Mouse (Mus musculus) CD4-positive helper T cell, adult 2 months (primary cell): ENCODE data around the gene Zfp605.
"Not testable (repeated sequence)": the region's sequence is repeated elsewhere in the genome, so short reads cannot be mapped to it uniquely, and the experiment has no call there.

Source experiments
- DNase-seq: peaks from one replicate; pipeline ENCODE4 v3.0.0-alpha.2; 2012; ENCODE audit warnings: low read depth, missing footprints, low spot score

Zfp605 gene

DNA sequence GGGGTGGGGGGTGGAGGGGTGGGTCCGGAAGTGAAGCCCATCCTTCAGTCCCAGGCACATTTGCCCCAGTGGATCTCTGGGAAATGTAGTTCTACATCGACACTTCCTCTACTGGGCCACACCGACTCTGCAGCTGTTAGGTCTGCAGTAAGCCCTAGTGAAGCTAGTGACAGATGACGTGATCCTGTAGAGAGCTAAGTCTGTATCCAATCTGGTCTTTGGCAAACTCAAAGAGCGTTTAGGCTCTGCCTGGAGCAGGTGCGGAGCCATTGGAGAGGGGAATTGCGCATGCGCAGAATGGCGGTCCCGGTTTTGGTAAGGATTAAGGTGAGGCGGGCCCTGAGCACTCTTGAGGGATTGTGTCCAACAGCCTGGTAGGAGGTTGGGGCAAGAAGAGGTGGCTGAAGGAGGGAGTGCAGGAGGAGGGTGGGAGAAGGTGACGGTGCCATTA lies at the start of gene Zfp605:
TSS of gene Zfp605 (plus strand) at position 102 of the 451 bp plus-strand sequence.
- peak; percentile 84 for DNase-seq

DNA sequence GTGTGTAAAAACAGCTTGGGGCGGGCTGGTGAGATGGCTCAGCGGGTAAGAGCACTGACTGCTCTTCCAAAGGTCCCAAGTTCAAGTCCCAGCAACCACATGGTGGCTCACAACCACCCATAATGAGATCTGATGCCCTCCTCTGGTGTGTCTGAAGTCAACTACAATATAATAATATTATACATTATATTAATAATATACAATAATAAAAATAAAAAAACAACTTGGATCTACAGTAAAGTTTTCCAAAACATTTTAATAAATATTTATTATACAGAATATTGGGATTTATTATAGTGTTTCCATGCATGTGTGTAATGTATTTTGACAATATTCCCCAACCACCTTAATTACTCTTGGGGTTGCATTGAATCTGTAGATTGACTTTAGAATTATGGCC lies 37.5 kb upstream of the Zfp605 start, which contains the start of gene Gm17655:
TSS of gene Gm17655 (minus strand) at position 101 of the 400 bp plus-strand sequence.
- not testable (repeated sequence) for DNase-seq

DNA sequence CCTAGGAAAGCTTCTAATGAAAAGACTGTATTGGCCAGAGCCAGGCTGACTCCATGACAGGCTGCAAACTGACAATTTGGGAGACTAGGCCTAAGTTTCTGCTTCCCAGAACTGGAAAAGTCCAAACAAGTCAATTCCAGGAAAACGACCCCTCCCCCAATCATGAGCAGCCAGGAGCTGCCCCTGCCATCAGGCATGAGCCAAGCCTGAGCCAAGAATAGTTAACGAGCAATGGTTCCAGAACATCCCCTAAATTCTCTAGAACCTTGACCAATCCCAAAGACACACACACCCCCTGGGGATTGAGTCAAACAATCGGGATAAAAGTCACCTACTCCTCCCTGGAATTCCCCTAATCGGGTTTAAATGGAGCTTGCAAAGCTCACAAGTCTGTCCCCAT lies 26.9 kb upstream of the Zfp605 start:
- no peak for DNase-seq

DNA sequence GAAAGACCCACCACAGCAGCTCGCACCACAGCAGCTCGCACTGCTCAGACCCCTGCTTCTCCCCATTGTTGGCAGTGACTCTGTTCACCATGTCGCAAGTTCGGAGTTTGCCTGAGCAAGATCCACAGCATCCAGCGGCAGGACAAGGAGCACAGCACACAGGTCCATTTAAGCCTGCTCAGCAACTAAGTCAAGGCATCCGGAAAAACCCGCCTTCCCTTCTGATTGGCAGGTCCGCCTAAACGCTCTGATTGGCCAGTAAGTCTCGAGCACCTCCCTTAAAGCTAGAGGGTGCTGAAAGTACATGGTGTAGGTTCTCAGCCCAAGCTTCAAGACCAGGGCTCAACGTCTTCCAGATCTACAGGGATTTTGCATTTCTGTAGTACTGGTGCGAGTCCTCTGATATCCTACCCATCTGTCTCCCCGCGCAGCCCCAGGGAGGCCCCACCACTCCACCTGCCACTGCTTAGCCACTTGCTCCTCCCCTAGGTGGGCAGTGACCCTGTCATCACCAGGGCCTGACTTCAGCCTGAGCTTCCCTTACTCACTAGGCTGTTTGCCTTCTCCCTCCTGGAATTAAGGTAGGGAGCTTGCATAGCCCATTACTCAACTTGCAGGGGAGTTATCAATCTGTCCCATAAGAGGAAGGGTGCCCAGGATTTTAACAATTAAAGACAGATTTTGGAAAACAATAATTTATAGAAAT lies 23.6 kb upstream of the Zfp605 start:
- DNase-seq, result no peak

DNA sequence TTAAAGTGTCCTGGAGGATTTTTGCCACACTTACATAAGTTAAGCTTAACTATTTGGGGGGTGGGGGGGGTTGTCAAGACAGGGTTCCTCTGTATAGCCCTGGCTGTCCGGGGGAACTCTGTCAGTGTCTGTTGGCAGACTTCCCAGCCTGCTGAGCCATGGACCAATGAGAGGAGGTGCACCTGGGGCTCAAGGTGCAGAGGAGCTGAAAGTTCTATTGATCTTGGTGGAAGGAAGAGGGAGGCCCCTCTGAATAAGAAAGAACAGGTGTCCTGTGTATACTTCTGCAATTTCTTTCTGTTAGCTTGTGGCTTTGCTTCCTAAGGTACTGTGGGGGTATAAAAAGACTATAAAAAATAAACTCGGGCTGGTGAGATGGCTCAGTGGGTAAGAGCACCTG lies 18.3 kb upstream of the Zfp605 start:
- no peak for DNase-seq

DNA sequence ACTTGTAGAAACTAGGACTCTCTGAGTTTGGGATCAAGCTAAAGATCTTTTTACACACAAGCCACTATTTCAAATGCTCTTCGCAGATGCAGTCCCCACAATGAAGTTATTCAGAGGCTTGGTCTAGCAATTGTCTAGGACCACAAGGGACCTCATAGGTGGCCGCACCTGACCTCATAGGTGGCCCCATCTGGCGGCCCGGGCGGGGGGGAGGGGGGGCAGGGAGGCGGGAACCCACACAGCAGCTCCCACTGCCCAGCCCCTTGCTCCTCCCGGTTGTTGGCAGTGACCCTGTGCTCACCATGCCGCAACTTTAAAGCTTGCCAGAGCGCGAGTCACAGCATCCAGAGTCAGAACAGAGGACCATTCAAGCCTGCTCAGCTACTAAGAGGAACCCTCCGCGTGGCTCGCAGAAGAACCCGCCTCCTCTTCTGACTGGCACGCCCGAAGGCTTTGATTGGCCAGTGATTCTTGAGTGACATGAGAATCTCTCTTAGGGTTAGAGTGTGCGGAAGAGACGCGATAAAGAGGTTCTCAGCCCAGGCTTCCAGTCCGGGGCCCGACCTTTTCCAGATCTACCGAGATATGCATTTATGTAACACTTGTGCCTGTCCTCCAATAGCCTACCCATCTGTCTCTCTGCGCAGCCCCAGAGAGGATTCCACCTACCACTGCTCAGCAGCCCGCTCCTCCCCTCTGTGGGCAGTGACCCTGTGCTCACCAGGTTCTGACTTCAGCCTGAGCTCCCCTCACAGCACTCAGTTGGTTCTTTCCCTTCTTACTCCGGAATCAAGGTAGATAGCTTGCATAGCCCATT lies 15.7 kb upstream of the Zfp605 start, which contains the start of gene Gm35315:
TSS of gene Gm35315 (minus strand) at position 391 of the 817 bp plus-strand sequence.
- peak; percentile 91 for DNase-seq

DNA sequence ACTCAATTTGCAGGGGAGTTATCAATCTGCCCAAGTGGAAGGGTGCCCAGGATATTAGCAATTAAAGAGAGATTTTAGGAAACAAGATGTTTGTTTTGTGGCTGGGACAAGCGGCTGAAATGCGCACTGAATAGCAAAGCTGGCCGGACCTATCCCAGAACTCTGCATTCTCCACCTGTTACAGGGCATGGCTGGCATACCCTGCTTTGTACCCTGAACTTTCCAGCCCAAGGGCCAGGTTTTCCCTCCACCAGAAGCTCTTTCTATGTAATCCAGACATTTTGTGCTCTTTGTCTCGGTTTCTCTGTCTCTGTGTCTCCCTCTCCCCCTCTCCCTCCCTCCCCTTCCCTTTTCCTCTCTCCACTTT lies 15.1 kb upstream of the Zfp605 start:
- DNase-seq, result no peak

DNA sequence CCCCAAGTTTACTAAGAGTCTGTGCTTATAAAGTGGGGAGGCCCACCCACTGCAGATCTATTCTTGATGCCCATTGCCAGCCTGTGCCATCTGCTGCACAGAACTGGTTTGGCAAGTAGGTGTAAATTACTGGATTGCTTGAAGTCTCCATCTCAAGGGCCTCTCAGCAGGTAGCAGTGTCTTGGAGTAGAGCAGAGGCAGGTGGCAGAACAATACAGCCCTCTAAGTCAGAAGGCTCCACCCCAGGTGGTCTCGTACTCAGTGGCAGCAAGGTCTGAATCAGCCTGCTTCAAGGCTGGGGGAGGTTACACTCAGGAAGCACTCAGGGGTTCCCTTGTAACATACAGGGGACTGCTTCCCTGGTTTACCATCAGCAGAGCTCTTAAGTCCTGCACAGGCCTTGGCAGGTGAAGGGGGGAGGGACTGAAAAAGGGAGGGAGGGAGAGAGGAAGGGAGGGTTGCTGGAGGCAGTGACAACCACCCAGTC lies 10.9 kb upstream of the Zfp605 start:
- DNase-seq, result no peak

DNA sequence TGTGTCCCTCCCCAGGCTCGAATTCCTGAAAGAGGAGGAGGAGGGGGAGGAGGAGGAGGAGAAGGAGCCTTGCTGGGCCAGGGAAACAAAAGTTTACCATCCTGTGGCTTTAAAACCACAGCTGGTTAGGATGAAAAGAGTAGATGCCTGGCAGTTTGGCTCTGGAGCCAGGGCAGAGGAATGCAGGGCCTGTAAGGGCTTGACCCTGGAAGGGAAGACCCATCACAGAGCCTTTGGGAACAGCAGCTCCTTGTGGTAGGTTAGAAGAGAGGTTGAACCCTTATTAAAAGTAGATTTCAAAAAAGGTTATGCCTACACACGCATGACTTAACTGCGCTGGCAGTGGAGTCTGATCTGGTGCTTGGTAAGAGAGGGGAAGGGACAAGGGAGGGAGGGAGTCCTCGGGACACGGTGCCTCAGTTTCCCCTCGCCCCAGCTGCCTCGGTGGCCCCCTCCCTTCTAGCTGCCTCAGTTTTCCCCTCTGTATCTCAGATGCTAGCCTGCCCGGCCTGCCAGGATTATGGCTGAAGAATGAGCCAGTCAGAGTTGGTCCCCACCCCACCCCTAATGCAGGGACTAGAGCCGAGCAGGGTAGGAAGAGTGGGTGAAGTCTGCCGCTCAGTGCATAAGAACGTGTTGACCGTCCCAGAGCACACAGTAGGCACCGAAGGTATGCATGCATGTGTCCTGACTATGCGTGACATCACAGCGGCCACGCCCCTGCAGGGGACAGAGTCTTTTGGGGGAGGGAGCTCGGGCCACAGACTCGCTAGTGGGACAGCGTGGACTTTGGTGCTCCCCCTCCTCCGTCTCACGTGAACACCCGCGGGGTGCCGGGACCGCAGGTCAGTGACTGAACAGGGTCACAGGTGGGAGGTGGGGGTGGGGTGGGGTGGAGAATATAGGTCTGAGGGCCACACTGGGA lies 10.0 kb upstream of the Zfp605 start, which contains the start of gene Plcxd1:
TSS of gene Plcxd1 (plus strand) at position 314 of the 925 bp plus-strand sequence.
- no peak for DNase-seq

DNA sequence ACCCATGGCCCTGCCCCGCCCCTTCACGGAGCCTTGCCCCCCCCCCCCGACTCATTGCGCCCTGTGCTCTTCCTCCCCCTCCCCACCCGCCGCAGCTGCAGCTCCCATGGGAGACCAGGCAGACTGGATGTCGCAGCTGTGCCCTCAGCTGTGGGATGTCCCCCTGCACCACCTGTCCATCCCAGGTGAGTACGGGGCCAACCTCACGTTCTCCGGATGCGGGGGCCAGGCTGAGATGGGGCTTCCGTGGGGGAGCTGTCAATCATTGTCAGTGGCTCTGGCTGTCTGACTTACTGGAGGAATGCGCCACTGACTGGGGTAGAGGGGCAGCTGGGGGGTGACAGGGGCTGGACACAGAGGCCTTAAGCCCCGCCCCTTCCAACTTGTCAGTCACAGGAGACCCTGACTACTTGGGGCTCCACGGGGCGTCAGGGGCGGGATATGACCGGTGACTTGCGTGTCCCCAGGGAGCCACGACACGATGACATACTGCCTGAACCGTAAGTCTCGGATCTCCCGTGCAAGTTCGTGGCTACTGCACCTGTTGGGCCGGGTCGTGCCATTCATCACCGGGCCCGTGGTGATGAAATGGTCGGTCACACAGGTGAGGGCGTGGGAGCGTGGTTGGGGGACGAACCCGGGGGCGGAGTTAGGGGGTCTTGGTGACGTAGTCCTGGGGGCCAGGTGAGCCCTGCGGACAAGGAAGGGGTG lies 8.8 kb upstream of the Zfp605 start:
- DNase-seq, result peak; percentile 57

DNA sequence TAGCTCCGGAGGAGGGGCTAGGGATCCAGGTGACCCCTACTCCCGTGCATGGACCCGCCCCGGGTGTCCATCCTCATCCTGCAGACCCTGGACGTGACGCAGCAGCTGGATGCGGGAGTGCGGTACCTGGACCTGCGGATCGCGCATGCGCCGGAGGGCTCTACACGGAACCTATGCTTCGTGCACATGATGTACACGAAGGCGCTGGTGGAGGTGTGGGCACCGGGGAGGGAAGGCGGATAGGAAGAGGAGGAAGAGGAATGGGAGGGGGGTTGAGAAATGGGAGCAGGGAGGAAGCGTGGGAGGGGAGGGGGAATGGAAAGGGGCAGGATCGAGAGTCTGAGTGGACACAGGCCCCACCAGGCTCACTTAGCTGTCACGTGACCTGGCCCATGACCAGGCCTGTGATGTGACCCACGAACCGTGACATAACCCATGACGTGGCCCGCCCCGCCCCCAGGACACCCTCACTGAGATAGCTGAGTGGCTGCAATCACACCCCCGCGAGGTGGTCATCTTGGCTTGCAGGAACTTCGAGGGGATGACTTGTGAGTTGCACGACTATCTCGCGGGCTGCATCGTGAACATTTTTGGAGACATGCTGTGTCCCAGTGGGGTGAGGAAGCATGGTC lies 8.1 kb upstream of the Zfp605 start:
- peak; percentile 65 for DNase-seq

DNA sequence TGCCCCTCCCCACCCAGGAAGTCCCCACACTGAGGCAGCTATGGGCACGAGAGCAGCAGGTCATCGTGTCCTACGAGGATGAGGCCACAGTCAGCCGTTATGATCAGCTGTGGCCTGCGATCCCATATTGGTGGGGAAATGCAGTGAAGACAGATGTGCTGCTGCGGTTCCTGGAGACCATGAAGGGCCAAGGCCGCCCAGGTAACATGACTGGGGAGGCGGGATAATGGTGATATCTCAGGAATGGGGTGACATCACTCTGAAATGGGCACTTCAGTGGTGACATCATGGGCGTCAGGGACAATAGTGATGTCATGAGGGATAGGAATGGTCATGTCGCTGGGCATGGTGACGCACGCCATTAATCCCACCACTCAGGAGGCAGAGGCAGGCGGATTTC lies 7.5 kb upstream of the Zfp605 start:
- no peak for DNase-seq

DNA sequence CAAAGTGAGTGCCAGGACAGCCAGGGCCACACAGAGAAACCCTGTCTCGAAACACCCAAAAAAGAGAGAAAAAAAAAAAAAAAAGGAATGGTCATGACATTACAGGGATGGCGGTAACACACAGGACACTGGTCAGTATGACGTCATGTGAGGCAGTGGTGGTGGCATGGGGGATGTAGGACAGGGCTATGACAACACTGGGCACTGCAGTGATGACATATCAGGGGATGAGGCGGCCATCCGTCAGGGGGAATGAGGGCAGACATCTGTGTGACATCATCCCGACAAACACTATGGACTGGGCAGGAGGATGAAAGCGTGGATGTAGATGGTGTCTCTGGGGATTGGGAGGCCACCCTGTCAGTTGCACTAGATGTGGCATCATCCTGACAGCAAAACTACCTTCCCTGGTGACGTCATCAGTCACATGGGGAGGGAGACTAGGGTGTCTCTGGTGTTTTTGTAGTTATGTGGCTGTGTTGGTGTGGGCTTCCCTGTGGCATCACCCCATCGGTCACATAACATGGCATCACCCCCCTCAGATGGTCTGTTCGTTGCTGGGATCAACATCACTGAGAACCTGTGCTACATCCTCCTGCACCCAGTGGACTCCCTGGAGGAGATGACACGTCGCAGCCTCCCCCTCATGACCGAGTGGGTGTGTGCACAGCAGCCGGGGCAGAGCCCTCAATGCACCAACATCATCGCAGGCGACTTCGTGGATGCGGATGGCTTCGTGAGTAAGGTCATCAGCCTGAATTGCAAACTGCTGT lies 6.9 kb upstream of the Zfp605 start:
- no peak for DNase-seq

DNA sequence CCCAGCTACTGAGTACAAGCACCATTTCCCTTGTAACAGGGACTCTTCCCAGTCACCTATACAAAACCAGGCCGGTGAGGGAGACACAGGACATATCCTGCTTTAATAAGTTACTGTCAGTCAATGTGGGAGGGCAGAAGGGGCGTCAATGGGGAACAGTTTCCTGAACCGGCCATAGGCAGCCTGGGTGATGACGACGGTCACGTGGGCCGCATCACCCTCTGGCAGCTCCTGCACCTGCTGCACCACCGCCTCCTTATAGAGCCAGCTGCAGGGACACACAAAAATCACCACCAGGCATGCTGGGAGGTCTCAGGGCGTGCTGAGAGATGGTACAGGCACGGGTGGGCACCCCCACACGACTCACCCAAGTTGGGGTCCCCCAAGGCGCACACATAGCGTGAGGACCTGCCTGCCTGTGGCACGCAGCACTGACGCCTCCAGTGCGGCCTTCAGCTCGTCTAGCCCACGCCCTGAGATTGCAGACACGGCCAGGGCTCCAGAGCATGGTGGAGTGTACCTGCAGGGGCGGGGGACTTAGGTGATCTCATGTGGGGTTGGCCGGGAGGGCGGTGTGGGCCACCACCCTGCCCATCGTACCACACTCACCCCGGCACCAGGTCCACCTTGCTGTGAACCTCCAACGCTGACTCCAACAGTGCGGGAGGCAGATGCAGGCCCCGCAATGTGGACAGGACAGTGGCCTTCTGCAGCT lies 5.8 kb upstream of the Zfp605 start:
- no peak for DNase-seq

DNA sequence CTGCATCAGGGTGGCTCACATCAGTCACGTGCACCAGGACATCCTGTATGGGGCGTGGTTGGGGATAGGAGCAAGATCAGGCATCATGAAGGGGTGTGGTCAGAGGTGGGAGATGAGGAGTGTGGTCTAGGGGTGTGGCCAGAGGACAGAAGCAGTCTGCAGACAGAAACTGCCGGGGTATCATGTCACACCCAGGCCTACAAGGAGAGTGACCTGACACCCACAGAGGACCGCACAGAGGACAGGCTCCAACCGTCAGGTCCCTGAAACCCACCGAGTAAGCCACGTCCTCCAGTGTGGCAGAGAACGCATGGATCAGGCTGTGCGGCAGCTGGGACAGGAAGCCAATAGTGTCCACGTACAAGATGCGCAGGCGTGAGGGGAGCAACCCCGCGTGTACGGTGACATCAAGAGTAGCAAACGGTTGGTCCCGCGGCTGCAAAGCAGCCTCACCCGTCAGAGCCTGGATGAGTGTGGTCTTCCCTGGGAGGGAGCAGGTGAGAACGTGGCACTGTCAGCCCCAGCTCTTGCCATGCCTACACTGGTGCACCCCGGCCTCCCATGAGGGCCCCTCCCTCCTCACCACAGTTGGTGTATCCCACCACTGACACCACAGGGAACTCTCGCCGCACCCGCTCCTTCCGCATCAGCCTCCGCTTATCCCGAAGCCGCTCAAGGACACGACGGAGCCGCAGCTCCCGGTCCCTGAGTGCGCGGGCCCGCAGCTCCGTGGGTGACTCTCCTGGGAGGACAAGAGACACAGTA lies 5.1 kb upstream of the Zfp605 start:
- no peak for DNase-seq

DNA sequence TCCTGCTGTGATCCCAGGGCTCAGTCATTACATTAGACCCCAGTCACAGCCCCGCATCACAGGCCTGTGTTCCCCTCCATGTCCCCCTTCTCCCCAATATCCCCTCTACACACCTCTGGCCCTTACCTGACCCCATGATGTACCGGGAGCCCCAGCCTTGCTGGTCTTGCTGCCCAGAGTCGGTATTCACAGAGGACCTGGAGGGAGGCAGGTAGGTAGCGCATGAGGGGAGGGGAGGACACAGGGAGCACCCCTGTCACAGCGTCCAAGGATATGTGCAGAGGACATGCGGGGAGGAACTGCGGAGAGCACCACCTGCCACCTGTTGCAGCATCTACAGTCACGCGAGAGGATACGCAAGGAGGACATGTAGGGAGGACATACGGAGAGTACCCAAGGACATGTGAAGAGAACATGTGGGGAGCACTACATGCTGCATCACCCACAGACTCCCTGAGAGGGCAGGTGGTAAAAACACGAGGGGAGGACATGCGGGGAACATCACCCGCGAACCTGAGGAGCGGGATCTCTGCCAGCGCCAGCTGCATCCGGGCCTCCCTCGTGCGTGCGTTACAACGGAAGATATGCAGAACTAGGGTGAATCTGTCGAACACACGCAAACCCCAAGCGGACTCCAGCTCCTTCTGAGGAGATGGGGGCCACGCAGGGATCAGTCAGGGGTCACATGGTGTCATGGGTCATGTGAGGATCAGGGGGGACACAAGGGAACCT lies 3.6 kb upstream of the Zfp605 start:
- DNase-seq, result peak; percentile 23

DNA sequence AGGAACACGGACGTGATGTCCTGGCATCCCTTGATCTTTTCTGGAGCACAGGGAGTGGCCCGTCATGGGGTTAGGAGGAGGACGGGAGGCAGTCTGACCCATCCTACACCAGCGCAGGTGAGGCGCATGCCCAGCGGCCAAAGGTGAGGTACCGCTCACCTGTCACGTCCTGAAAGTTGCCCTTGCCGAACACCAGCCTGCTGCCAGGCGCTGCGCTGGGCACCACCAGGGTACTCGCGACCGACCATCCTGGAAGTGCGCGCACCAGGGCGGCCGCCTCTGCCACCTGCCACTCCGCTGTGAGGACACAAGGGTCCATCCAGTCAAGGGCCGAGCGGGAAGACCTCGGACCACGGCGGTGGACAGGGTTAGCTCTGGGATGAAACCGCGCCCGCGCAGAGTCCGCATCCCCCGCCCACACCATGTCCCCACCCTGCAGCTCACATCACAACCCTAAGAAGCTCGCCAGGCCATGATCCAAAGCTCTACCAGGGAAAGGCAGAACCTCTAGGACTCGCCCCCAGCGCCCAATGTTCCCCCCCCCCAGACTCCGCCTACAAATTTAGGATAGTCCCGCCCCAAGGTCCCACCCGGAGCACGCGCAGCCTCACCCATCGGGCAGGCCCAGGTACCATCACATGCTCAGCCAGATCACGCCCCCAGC lies 2.9 kb upstream of the Zfp605 start:
- DNase-seq, result peak; percentile 19
